Mouse (Mus musculus) heart, adult 8-10 months (tissue): ENCODE data around the gene Srarp. TPM values are rescaled to one million over a fixed set of nuclear protein-coding genes. Genes with fewer than 3 reads are reported as not detected.
A peak's percentile ranks its signal among the peaks of the same experiment; 100 is the strongest.

ENCODE experiments used
- DNase-seq: peaks from one replicate; pipeline ENCODE4 v3.0.0; 2022; ENCODE audit warnings: low spot score
- total RNA-seq, 4 experiments: library from RNA; stranded (reverse); gene quantifications; 2 replicates each; pipeline ENCODE4 v1.2.4; 2022

Gene Srarp
- total RNA-seq, 4 experiments from 2014 or later: 0.82 to 1.5 (median 0.93) TPM

DNA sequence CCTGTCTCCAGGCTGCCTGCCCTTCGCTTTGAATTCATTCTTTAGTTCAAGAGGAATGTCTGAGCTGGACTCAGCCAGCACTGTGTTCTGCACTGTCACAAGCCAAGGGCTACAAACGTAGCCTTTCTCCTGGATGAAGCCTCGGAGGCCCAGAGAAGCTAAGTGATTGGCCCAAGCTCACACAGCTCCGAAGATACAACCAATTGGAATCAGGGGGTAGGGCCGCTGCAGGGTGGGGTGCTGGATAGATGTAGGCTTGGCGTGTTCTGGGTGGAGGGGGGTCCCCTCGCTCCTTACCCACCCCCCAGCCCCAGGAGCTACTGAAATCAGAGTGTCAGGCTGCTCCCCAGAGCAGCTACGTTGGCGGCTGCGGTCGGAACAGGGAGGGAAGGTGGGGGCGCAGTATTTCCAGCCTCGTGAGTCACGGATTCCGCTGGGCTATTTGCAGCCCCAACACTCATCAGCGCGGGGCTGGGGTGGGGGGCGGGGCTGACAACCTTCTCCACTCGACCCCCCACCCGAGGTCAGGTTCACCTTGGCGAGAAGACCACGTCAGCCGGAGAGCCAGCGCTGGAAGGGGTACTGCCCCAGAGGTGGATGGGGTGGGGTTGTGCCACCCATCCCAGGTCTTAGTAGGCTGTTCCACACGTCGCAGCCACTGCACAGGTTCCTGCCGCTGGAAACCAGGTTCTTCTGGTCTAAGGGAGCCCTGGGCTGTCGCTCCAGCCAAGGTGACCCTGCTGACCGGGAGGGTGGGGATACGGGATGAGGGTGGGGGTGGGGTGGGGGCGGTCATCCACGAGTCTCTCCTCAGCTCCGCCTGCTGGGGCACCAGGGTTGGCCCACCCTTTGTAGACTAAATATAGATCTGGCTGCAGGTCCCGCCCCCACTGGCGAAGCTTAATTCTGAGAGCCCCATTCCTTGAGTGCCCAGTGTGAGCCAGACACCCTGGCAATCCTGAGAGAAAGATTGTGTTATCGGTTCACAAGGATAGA lies 10.1 kb downstream of the Srarp start:
- DNase-seq: no peak

DNA sequence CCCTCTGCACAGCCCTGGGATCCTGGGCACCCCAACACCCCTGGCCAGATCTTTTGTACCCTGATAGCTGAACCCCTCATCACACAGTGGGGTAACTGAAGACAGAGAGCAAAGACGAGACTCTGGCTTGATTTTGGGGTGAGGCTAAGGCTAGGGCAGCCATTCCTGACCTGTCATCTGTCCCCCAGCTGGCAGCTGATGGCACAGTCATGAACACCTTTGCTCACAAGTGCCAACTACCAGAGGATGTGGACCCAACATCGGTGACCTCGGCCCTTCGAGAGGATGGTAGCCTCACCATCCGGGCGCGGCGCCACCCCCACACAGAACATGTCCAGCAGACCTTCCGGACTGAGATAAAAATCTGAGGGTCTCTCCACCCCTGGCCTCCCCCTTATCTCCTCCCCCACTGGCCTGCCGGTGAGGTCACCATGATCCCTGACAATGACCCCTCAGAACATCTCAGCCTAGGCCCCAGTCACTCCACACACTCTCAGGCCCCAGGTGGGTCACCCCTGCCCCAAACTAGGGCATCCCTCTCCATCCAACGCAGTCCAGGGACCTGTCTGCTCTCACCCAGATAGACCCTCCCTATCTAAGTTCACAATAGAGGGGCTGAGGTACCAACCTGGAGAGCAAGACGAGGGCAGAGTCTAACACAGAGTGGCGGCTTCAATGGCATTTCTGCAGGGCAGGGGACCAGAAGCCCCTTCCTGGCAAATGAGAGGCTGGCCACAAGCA lies 12.0 kb downstream of the Srarp start:
- no peak for DNase-seq

DNA sequence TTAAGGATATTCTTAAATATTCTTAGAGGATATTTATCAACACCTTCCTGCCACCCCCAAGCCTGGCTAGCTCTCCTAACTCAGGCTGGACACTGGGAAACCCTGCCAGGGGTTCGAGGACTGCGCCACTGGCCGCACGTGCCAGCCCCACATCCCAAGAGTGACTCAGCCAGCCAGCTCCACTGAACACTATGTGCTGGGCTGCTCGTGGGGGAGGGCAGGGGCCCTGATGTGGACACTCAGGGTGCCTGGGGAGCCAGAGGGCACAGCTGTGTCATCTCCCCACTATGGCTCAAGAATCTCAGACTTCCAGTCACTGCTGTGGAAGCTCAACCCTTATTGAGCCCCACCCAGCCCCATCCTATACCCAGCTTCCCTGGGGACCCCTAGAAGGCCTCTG lies 12.6 kb downstream of the Srarp start:
- no peak for DNase-seq

DNA sequence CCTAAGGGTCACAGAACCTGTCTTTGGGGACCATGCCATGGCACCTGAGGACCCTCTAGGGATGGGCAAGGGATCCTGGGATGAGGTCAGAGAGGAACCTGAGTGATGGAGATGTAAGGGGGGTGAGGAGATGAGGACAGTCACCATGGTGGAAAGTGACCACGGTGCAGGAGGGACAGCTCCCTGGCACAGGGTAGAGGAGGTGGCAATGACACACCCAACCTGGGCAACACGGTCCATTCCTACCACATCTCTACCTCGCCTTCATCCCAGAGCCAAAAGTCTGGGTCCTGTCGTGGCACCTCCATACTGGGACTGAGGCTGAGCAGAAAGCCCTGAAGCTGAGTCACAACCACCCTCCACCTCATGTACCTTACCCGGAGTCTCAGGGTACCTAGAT lies 13.1 kb downstream of the Srarp start:
- no peak for DNase-seq

DNA sequence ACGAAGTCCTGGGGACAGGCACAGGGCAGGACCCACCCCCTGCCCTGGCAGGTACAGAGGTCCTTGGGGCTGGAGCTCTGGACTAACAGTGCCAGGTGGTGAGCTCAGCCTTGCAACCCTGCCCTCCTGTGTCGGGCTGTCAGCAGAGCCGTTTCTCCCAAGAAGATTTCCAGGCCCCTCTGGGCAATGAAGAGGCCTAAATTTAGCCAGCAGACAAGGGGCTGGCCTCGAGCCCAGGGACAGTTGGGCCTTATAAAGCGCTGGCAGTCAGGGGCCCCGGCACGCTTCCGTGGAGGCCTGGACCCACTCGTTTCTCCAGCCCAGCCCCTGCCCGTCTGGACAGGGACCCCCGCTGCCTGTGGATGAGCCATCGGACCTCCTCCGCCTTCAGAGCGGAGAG lies 14.5 kb downstream of the Srarp start:
- no peak for DNase-seq

DNA sequence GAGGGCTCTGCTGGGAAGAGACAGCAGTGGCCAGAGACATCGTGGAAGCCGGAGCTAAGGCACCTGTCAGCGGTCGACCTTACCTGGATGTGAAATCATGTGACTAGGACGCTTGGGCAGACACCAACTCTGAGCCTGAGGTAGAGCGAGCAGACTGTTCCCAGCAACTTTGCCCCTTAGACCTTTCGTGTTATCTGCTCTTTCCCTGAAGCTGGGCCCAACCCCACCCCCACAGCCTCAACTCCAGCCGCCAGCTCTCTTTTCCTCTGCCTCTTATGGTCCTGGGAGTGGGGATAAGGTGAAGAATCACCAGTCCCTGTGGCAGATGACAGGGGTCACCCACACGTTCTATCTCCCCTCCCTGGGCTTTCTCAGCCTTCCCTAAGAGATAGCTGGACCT lies 15.0 kb downstream of the Srarp start:
- DNase-seq: no peak

DNA sequence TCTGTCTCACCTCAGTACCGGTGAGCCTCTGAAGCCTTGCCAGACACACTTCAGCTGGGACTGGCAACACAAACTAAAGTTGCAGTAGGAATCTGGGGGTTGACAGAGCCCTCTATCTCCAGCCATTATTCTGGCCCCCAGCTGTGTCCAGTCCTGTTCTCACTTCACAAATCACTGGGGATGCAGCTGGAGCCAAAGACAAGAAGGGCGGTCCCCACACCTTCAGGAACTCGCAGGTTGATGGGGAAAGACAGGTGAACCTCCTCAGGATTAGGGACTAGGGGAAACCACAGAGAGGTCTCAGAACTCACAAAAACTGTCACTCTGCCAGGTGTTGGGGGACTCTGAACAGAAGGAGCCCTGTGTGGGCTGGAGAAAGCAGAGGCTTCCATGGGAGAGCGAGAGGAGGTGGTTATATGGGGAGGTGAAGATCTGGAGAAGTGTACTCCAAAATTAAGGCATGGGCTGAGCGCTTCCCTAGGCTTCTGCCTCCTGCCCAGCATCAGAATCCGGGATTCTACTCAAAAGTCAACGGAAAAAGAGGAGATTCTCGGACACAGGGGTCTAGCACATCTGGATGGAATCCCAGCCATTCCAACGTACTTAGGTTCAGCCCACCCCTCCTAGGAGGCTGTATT lies 15.6 kb downstream of the Srarp start, which contains the start of gene Hspb7:
Hspb7 (plus strand) TSS at position 588 of the 638 bp plus-strand sequence.
- DNase-seq: no peak

DNA sequence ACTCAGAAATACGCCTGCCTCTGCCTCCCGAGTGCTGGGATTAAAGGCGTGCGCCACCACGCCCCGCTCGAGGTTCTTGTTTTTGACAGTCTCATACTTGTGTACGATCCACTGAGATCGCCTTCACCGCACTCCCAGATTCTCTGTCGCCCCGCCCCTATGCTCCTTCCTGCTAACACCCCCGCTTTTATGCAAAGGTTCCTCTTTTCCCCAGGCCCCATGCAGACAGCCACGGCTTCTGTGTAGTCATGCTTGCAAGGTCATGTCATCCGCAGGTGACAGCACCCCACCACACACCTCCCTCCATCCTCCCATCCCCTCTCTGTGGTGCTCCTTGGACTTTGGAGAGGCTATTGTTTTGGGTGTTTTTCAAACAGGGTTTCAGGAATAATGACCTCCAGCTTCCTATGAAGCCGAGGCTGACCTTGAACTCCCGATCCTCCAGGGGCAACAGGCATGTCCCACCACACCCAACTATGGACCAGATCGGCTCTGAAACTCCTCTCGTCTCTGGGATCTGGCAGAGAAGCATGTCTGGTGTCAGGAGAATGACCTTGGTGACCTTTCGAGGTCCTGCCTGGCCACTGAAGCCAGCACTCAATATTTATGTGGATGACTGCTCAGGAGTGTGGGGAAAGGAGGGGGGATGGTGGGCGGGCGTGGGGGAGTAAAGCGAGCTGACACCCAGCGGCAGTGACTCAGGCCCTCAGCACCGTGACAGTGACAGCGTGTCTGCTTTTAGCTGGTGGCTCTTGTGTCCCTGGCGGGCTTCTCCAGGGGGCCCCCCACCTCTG lies 16.3 kb downstream of the Srarp start:
- no peak for DNase-seq

DNA sequence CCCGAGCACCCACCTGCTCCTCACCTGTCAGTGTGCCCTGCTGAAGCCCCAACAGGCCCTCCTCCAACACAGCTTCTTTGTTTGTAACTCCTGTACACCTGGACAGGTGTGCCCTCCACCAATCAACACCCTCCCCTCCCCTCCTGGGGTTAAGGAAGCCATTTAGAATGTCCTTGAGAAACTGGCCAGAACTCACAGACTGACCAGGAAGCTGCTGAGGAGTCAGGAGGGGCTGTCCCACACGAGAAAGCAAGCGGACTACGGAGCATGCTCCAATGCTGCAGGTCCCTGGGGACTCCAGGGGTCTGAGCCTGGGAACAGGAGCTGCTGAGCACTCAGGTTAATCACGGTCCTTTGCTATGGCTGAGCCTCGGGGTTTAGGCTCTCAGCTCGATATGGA lies 20.0 kb downstream of the Srarp start, which contains the start of gene Clcnkb:
Clcnkb (minus strand) TSS at position 91 of the 400 bp plus-strand sequence.
- DNase-seq: no peak

DNA sequence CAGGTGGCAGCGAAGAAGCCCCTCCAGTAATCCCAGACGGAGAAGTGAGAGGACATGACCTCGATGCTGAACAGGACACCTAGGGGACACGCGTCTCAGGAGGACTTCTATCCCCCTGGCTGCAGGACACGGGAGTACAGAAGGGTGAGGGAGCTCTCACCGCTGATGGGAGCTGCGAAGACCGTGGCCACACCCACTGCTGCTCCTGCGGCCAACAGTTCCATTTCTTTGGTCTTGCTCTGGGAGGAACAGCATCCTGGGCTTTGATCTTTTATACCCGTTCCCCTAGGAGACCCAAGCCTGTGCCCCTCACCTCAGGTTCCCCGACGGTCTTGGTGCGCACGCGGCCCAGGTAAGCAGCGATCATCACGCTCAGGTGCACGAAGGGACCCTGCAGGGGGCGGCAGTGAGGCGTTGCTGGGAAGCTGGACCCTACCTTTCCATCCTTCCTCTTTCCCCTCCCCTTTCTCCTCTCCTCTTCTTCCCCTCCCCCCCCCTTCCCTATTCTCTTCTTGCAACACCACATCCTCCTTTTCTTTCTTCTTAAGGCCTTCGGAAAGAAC lies 24.4 kb downstream of the Srarp start:
- DNase-seq: no peak

DNA sequence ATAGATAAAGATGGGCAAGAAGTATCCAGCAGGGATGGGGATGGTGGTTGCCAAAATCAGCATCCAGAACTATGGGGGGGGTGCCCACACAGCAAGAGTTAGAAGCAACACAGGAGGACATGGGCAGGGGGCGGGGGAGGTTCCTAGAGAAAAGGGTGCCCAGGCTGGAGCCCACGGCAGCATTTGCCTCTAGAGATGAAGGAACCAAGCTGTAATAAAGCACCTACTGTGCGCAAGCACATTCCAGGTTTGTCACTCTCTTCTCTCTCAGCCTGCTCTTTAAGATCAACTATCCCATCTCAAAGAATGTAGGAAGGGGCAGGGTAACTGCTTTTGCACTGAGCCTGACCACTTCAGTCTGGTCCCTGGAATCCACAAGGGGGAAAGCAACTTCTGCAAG lies 27.3 kb downstream of the Srarp start:
- DNase-seq: no peak

DNA sequence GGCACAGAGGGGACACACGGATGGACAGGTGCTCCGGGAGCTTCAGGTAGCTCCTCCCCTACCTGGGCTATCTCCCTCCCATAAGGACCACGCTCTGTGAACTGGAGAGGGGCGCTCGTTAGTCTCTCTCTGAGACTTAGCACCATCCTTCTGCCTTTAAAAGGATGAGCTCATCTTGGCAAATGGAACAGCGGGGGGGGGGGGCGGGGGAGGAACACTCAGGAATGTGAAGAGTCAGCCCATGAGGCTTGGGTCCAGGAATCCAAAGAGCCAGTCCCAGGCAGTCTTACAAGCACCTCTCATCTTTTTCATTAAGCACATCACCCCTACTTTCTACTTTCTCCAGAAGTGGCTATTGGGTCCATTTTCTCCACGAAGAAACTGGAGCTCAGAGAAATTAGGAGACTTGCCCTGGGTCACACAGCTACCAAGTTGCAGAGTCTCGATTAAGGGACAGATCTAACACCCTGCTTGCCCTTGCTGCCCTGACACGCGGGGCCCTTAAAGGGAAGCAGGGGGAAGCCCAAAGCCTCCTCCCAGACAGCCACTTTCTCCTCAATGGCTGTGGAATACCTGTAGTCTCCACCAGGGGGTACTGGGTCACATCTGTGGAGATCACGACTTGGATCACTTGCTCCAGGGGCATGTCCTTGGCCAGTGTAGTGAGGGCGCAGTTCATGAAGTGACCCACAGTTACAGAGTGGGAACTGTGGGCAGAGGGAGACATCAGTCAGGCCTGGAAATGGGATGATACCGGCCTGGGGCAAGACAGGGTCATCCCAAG lies 29.2 kb downstream of the Srarp start:
- peak; percentile 52 for DNase-seq

DNA sequence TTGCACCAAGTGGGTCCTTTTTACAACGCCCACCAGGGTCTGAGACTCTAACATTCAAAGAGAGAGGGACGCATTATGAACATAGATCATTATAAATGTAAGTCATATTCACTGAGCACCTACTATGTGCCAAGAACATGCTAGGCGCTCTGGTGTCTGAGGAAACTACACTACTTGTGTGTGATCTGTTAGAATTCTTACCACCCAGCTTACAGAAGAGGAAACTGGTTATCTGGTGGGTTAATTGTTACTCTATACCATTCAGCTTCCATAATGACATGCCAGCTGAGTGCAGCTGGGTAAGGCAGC lies 30.6 kb downstream of the Srarp start:
- no peak for DNase-seq

DNA sequence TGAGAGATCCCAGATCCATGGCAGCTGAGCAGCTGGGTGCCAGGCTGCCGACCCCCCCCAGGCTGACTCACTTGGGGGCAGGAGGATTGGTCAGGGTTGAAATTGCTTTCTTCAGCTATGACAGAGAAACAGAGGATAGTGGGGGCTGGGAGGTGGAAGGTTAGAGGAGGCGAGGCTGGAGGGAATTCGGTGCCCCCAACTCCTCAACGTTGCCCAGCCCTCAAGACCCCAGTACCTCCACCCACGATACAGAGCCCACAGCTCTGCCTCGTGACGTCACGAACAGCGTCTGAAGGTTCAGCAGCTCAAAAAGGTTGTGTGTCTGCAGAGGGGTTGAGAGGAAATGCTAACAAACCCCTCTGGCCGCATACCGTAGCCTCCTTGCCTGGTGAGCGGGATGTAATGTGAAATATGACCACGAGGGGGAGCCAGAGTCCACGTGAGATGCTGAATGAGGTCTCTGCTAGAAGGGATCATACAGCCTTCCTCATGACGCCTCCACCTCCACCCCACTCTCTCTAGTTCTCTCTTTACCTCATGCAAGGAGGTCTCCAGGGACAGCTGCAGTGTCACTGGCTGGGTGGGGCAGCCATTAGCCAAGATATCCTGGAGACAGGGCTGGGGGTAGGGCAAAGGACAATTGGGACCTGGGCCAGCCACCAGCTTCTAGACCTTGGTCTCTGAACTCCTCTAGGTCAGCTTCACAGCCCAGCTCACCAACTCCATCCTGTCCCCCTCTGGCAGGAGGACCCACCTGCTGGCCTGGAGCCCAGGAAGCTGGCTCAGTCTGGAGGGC lies 31.2 kb downstream of the Srarp start:
- peak; percentile 90 for DNase-seq

DNA sequence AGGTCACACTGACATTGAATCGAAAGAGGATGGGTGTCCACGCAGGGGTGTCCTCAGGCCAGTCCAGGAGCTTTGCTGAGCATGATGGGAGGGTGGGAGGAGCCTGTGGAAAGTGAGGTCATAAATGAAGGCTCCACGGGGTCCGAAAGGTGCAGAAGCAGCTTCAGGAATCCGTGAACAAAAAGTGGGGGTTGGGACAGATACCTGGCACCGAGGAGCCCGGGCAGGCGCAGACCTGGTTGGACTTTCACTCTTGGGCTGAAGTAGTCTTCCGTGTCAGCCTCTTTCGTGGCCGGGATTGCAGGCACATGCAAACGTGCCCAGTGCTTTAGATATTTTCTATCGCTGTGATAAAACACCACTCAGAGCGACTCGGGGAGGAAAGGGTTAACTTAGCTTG lies 35.7 kb downstream of the Srarp start:
- no peak for DNase-seq

DNA sequence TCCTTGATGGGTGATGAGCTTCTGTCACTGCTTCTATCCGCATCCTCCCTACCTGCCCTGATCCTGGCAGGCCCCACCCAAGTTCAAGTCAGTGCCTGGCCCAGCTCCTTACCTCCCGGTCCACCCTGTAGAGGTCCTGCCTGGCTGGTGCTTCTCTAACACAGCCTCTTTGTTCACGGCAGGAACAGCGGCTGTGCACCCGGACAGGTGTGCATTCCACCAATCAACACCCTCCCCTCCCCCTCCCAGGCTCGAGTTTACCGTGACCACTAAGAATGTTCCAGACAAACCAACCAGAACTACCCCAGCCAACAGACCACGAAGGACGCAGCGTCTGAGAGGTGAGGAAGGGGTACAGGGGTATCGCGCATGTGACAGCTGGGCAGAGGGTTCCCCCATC lies 37.4 kb downstream of the Srarp start, which contains the start of gene Clcnka:
Clcnka (minus strand) TSS at position 180 of the 400 bp plus-strand sequence.
- no peak for DNase-seq

DNA sequence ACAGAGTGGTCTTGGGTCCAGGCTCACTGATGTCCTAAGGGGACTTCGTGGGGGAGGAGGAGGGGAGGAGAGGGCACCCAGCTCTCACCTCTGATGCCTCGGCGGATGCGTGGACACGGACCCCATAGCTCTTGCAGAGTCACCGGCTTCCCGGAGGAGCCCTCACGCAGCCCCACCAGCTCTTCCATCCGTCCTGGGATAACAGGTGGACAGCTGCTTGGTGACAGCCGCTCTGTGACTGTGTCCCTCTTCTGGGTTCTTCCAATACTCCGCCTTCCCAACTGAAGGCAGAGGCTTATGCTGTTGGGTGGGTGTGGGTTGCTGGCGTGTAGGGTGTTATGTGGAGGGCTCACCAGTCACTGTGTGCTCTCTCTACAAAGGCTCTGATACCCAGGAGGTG lies 38.0 kb downstream of the Srarp start:
- DNase-seq: no peak

DNA sequence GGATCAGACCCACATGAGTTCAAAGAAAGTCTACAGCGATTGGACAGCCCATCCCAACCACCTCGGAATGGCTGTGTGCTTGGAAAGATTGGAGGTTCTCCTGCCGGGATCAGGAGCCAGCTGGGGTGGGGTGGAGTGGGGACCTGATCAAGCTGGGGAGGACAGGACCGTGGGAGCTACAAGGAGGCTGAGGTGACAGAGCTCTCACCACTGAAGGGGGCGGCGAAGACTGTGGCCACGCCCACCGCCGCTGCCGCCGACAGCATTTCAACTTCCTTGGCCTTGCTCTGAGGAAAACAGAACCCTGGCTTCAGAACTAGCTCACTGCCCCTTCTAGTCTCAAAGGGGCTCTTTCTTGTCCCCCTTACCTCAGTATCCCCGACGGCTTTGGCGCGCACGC lies 41.2 kb downstream of the Srarp start:
- DNase-seq: no peak

DNA sequence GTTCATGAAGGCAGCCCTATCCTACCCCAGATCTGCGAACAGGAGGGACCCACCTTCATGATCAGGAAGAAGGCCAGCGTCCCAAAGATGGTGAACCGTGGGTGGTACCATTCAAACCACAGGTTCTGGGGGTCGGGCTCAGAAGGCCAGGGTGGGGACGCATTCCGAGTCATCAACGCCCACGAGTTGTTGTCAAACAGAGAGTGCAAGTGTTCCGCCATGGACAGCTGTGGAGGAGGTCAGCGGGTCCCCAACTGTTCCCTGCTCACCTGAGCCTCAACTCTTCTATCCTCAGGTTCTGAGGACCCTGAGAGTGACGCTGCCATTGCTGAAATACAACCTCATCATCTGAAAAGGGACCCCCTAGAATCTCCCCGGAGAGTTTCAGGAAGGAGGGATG lies 44.6 kb downstream of the Srarp start:
- no peak for DNase-seq
